In genomic region chr1:125575458-125576114, GRCm38 (mm10) we compare ENCODE assay signal across 26 mouse cellular contexts. TPM values are rescaled to one million over a fixed set of nuclear protein-coding genes. Genes with fewer than 3 reads are reported as not detected.
A peak's percentile ranks its signal among the peaks of the same experiment; 100 is the strongest.
DNase-seq lines count a peak whose midpoint lies in the region; ATAC-seq and TF ChIP-seq lines count a peak whose summit lies in the region.
"Had no signal": no experiment of that assay in that cellular context is flagged by ENCODE, and none has a peak within 500 bp of the region (broad histone marks: within the 10 kb centered on the region; RNA-seq: fewer than 3 reads in every experiment).

No protein-coding gene starts in this region.

- no peak overlapping the region for H3K4me3 ChIP-seq in heart, adult 2 months
- H3K4me3 ChIP-seq in heart, embryonic 15.5 days: no peak overlapping the region
- H3K4me3 ChIP-seq in cerebellum, adult 2 months (replicated peaks; ENCODE audit: insufficient read depth, low read depth, low read length): no peak overlapping the region
- H3K4me3 ChIP-seq: embryonic facial prominence, embryonic 13.5 days; erythroblast, embryonic 14.5 days; forebrain, embryonic 12.5 days; hindbrain, embryonic 10.5 days; limb, embryonic 12.5 days; liver, embryonic 12.5 days; midbrain, embryonic 13.5 days had no signal

- peak; percentile 42; the same call in 1 of the 2 replicates for TF ChIP-seq POLR2A in heart, adult 2 months (IDR thresholded peaks at IDR 0.05; ENCODE audit: insufficient read depth, low read depth, low read length)
- TF ChIP-seq POLR2A in cerebellum, adult 2 months (IDR thresholded peaks at IDR 0.05; ENCODE audit: borderline replicate concordance, insufficient read depth, low read length): no peak

- intact Hi-C loops in heart, adult 2 months (cut with DNase I): loop anchor here (2.0 to 5.0 kb wide), 2 partner anchors 57 to 203 kb away; no protein-coding TSS in a partner anchor
- intact Hi-C loops in heart, postnatal 25 days (cut with DNase I): loop anchor here (2.0 kb wide), 1 partner anchor 205 kb away; no protein-coding TSS in a partner anchor

- peak overlapping the region; percentile 48 for H3K9ac ChIP-seq in heart, adult 2 months (ENCODE audit: low read depth, low read length)
- H3K9ac ChIP-seq in heart, embryonic 15.5 days: no peak overlapping the region
- H3K9ac ChIP-seq: embryonic facial prominence, embryonic 13.5 days; forebrain, embryonic 12.5 days; limb, embryonic 12.5 days; liver, embryonic 12.5 days; midbrain, embryonic 13.5 days had no signal

- peak in 1 of 2 experiments; percentile 37 for DNase-seq in heart, adult 2 months
- DNase-seq in heart, postnatal 25 days (ENCODE audit: low spot score): no peak
- peak; percentile 44 to 52 for DNase-seq in heart, adult 9 months (ENCODE audit: low spot score in 2 of 2)
- peak; percentile 33 for DNase-seq in telencephalon, adult 2 months (ENCODE audit: low read depth, low spot score)
- no peak for DNase-seq in cerebellum, adult 2 months
- no peak for DNase-seq in layer of hippocampus, adult 11-12 months (ENCODE audit: low spot score)
- DNase-seq in lung, adult 18-20 months: no peak
- DNase-seq: cerebellum, adult 11-12 months; cerebellum, postnatal 25 days; embryo, embryonic 11 days; gastrocnemius, postnatal 10 days; kidney, adult 9 months; kidney, postnatal 14 days; layer of hippocampus, postnatal 36 days; lung, adult 2 months; thymus, postnatal 25 days had no signal

- peaks cover 57% of the 10 kb centered on the region for H3K36me3 ChIP-seq in heart, adult 2 months (ENCODE audit: control insufficient read depth, insufficient read depth, low read length)
- H3K36me3 ChIP-seq in heart, embryonic 15.5 days: peaks cover 49% of the 10 kb centered on the region

- H3K4me2 ChIP-seq in heart, embryonic 15.5 days: peak overlapping the region; percentile 20; the same call in 1 of the 2 replicates
- H3K4me2 ChIP-seq: embryonic facial prominence, embryonic 13.5 days; forebrain, embryonic 12.5 days; limb, embryonic 12.5 days; liver, embryonic 12.5 days; midbrain, embryonic 13.5 days had no signal

- peak overlapping the region; percentile 94 for H3K27ac ChIP-seq in heart, adult 2 months
- H3K27ac ChIP-seq in heart, embryonic 15.5 days: peak overlapping the region; percentile 93
- H3K27ac ChIP-seq in cerebellum, adult 2 months (ENCODE audit: insufficient read depth, low read length): no peak overlapping the region
- H3K27ac ChIP-seq: embryonic facial prominence, embryonic 13.5 days; forebrain, embryonic 12.5 days; hindbrain, embryonic 10.5 days; hindbrain, postnatal 0 days; limb, embryonic 12.5 days; liver, embryonic 12.5 days; midbrain, embryonic 13.5 days had no signal

- no peak for TF ChIP-seq CTCF in heart, adult 2 months (IDR thresholded peaks at IDR 0.05)
- no peak for TF ChIP-seq CTCF in cerebellum, adult 2 months (IDR thresholded peaks at IDR 0.05; ENCODE audit: borderline replicate concordance, insufficient read depth, low read depth, low read length)

- no peaks in the 10 kb centered on the region for H3K9me3 ChIP-seq in heart, embryonic 15.5 days (replicated peaks)
- H3K9me3 ChIP-seq: embryonic facial prominence, embryonic 13.5 days; forebrain, embryonic 12.5 days; hindbrain, embryonic 10.5 days; limb, embryonic 12.5 days; liver, embryonic 12.5 days; midbrain, embryonic 13.5 days had no signal

- peak; percentile 95 for ATAC-seq in heart, embryonic 15.5 days (replicated peaks; ENCODE audit: insufficient number of reproducible peaks, insufficient read depth, low FRiP score, low read depth)
- ATAC-seq: hindbrain, postnatal 0 days; intestine, embryonic 16.5 days; liver, embryonic 12.5 days; midbrain, embryonic 13.5 days had no signal

- 52% methylated on average over 10 of the region's 10 CpGs for WGBS in heart, adult 2 months
- WGBS in heart, embryonic 15.5 days: 43% methylated on average over 10 of the region's 10 CpGs
- WGBS in cerebellum, adult 2 months: 93% methylated on average over 10 of the region's 10 CpGs

- no peak for TF ChIP-seq EP300 in heart, adult 2 months (IDR thresholded peaks at IDR 0.05; ENCODE audit: insufficient read depth, low read depth, low read length)

- no peaks in the 10 kb centered on the region for H3K27me3 ChIP-seq in heart, adult 2 months (ENCODE audit: control insufficient read depth, insufficient read depth, low read length)
- H3K27me3 ChIP-seq in heart, embryonic 15.5 days: no peaks in the 10 kb centered on the region
- H3K27me3 ChIP-seq in cerebellum, adult 2 months (ENCODE audit: control insufficient read depth, insufficient read depth, low read length): no peaks in the 10 kb centered on the region
- H3K27me3 ChIP-seq: embryonic facial prominence, embryonic 13.5 days; forebrain, embryonic 12.5 days; limb, embryonic 12.5 days; liver, embryonic 12.5 days; midbrain, embryonic 13.5 days had no signal

- H3K4me1 ChIP-seq in heart, adult 2 months (ENCODE audit: control insufficient read depth, insufficient read depth, low read length): peaks cover 10% of the 10 kb centered on the region
- H3K4me1 ChIP-seq in heart, embryonic 15.5 days (replicated peaks): peaks cover 15% of the 10 kb centered on the region
- no peaks in the 10 kb centered on the region for H3K4me1 ChIP-seq in cerebellum, adult 2 months (ENCODE audit: control insufficient read depth, insufficient read depth, low read length)
- H3K4me1 ChIP-seq: embryonic facial prominence, embryonic 13.5 days; forebrain, embryonic 12.5 days; hindbrain, embryonic 10.5 days; limb, embryonic 12.5 days; liver, embryonic 12.5 days; midbrain, embryonic 13.5 days had no signal

- no peaks in the 10 kb centered on the region for H3K79me2 ChIP-seq in heart, adult 2 months (replicated peaks; ENCODE audit: control insufficient read depth, insufficient read depth, low read length)

RNA-seq across cellular contexts. Expression of gene Slc35f5, which starts 15.2 kb away (rescaled TPM):
- 100 to 1,000 TPM; 103 to 129 TPM for total RNA-seq in heart, adult 2 months (2021)
- 61.8 and 136 TPM in 2 replicates for polyA plus RNA-seq in heart, adult 2 months (2012; rRNA removed)
- total RNA-seq in heart, postnatal 25 days (2021): 100 to 1,000 TPM; 119 to 131 TPM
- polyA plus RNA-seq in heart, embryonic 15.5 days (2015; fragmentation: Nextera tagmentation; extraction: Ambion mirVana): 79.7 and 92.9 TPM in 2 replicates
- 17.3 and 18.9 TPM in 2 replicates for polyA plus RNA-seq in cerebellum, adult 2 months (2012; rRNA removed)
- polyA plus RNA-seq: erythroblast, embryonic 14.5 days had no signal

Comparison
In these comparisons a context has a peak if more than half of its experiments do, and no peak if none do; other contexts are left out.
1. DNase-seq: peak in heart, adult 9 months (2 of 2) and telencephalon, adult 2 months (single experiment); none in heart, postnatal 25 days (single experiment), cerebellum, adult 2 months (0 of 2), layer of hippocampus, adult 11-12 months (single experiment) and lung, adult 18-20 months (0 of 2).